Mouse (Mus musculus) midbrain, embryonic 14.5 days (tissue): ENCODE measurements around the gene Tmem129. TPM values are rescaled to one million over a fixed set of nuclear protein-coding genes. Genes with fewer than 3 reads are reported as not detected.

Experiments used
- ATAC-seq: fragments of 200-750 bp; cut with Nextera tagmentation; 2 replicates; pipeline ENCODE4 v1.8.0; 2017; ENCODE audit warnings: moderate number of reproducible peaks, moderate library complexity; ENCODE audit not compliant: low FRiP score, low TSS enrichment
- DNase-seq: peaks from one replicate; pipeline ENCODE4 v3.0.0-alpha.2; 2015
- H3K27ac ChIP-seq: fragments of 300-500 bp; sonication (generic); replicated peaks from 2 replicates; pipeline ENCODE4 v1.5.1; 2014; ENCODE audit warnings: mild to moderate bottlenecking, low read depth, low read length, moderate library complexity
- H3K27me3 ChIP-seq: fragments of 300-500 bp; sonication (generic); 2 replicates; pipeline ENCODE4 v1.6.1; 2014; ENCODE audit warnings: low read length, control low read depth, mixed read lengths; ENCODE audit not compliant: control insufficient read depth, insufficient read depth
- H3K36me3 ChIP-seq: fragments of 300-500 bp; sonication (generic); 2 replicates; pipeline ENCODE4 v1.6.1; 2014; ENCODE audit warnings: low read length, control low read depth; ENCODE audit not compliant: control insufficient read depth, insufficient read depth
- H3K4me1 ChIP-seq: fragments of 300-500 bp; sonication (generic); 2 replicates; pipeline ENCODE4 v1.6.1; 2014; ENCODE audit warnings: mild to moderate bottlenecking, antibody characterized with exemption, low read length, control low read depth; ENCODE audit not compliant: control insufficient read depth, insufficient read depth
- H3K4me2 ChIP-seq: fragments of 300-500 bp; sonication (generic); 2 replicates; pipeline ENCODE4 v1.6.1; 2014; ENCODE audit warnings: mild to moderate bottlenecking, low read length, moderate library complexity
- H3K4me3 ChIP-seq: fragments of 300-500 bp; sonication (generic); replicated peaks from 2 replicates; pipeline ENCODE4 v1.5.1; 2014; ENCODE audit warnings: low read depth, low read length
- H3K9ac ChIP-seq: fragments of 300-500 bp; sonication (generic); replicated peaks from 2 replicates; pipeline ENCODE4 v1.6.1; 2014; ENCODE audit warnings: mild to moderate bottlenecking, low read length, moderate library complexity
- H3K9me3 ChIP-seq: fragments of 300-500 bp; sonication (generic); 2 replicates; pipeline ENCODE4 v1.6.1; 2016; ENCODE audit warnings: low read length, control low read depth, mixed read lengths; ENCODE audit not compliant: control insufficient read depth
- whole genome bisulfite sequencing: fragments of 180-500 bp; shearing (Covaris S2); extraction: QIAGEN DNeasy Blood & Tissue Kit; methylation state at CpG from one replicate; pipeline ENCODE4 v1.1.7; 2014; 5-methylcytosine and 5-hydroxymethylcytosine counted together
- polyA plus RNA-seq: library from polyadenylated mRNA; unstranded; fragments of >200 nt; fragmentation: Nextera tagmentation; extraction: Ambion mirVana; gene quantifications from 2 replicates; pipeline ENCODE4 v1.2.1, GENCODE M21; 2014

The Tmem129 gene
- polyA plus RNA-seq, 1 experiment from 2014 or later: 31.1 TPM

DNA sequence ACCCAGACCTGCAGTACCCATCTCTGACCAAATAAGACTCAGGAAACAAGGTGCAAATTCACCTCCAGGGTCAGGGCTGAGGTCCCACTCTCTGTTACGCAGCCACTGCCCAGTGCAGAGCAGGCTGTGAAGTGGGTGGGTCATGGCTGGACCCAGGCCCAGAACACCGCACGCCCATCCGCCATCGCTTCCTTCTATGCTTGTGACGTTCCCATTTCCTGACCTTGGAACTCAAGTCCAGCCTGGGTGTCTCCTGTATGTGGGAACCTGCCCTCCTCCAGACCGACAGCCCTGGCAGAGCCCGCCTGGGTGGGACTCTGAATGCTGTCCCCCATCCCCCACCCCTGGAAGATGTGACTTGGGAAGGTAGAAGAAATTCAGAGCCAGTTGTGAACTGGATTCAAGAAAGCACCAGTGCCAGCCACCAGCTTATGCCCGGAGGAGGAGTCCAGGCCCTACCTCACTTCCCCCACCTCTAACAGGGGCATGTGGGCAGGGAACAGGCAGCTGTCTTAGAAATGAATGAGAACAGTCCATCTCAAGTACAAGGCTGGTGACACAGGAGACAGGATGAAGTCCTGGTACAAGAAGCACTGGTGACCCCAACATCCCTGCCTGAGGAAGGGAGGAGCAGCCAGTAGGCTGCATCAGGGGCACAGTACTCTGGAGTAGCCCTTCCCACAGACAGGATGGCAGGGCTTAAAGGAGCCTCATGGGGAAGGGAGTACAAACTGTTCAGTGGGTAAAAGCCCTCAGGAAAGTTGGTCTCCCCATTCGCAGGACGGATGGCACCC is 31.8 kb upstream of the Tmem129 start:
- Histone ChIP-seq H3K27ac (peak overlapping the region; percentile 64; the same call in 1 of the 2 replicates), H3K36me3 (no peaks in the 10 kb centered on the region), H3K4me3 (no peak overlapping the region), H3K9ac (no peak overlapping the region), H3K4me1 (peaks cover 41% of the 10 kb centered on the region), H3K9me3 (no peaks in the 10 kb centered on the region), H3K4me2 (peak overlapping the region; percentile 37; the same call in 1 of the 2 replicates), H3K27me3 (peaks cover 18% of the 10 kb centered on the region; the same call in 1 of the 2 replicates)
- DNase-seq (no peak), ATAC-seq (peak; percentile 15)
- WGBS: 54% methylated on average over 11 of the region's 11 CpGs

GRCm38 (mm10) chr5:33689221-33689844 is 31.1 kb upstream of the Tmem129 start:
- H3K27ac ChIP-seq: peak overlapping the region; percentile 64; the same call in 1 of the 2 replicates

DNA sequence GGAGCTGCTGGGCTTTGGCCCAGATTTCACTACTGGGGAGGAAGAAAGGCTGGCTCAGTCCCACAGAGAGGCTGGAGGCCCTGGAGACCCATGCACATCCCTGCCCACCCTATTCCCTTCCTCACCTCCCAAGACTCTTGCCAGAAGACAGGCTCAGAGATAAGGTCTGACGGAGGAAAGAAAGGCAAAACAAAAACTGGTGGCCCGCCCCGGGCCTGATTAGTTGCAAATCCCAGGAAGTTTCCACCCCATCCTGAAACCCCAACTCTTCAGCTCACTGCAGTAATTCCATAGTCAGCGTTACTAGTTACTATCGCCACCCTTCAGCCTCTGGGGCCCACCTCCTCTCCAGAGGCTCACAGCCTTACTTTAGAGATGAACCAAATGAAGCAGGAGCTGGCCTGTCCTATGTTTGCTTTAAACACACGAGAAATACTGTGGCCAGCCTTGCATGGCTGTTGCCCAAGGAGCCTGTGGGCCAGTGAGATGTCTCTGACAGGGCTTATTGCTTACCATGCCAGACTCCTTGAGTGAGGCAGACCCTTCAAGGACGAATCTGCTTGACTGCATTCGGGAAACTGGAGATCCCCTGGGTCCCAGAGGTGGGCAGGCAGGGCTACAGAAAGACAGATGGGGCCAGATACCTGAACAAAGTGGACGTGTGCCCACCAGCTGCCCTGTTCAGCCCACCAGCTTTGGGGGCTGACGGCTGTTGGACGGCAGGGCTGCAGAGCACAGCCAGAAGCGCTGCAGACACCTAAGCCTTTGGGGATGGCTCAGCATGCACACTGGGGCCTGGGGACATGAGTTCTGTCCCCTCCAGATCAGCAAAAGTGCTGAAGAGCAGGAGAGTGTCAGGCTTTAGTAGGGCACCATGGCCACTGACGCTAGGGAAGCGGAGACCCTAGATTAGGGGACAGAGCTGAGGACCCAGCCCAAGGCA is 30.3 kb upstream of the Tmem129 start:
- H3K4me1 ChIP-seq: peaks cover 32% of the 10 kb centered on the region
- H3K9me3 ChIP-seq: no peaks in the 10 kb centered on the region
- H3K9ac ChIP-seq: peak overlapping the region; percentile 2; the same call in 1 of the 2 replicates
- no peak overlapping the region for H3K4me3 ChIP-seq
- WGBS: 25% methylated on average over 14 of the region's 14 CpGs
- ATAC-seq (no peak), DNase-seq (no peak)
- H3K27ac ChIP-seq: peak overlapping the region; percentile 60
- H3K27me3 ChIP-seq: peaks cover 8% of the 10 kb centered on the region; the same call in 1 of the 2 replicates
- H3K36me3 ChIP-seq: no peaks in the 10 kb centered on the region
- peak overlapping the region; percentile 37 for H3K4me2 ChIP-seq

More at GRCm38 (mm10) chr5:33689221-33689844, 31.1 kb upstream of the Tmem129 start:
- 6% methylated on average over 20 of the region's 20 CpGs for WGBS
- no peak overlapping the region for H3K4me3 ChIP-seq
- no peak overlapping the region; the same call in 1 of the 2 replicates for H3K9ac ChIP-seq
- H3K4me1 ChIP-seq: peaks cover 34% of the 10 kb centered on the region
- no peaks in the 10 kb centered on the region for H3K36me3 ChIP-seq
- H3K9me3 ChIP-seq: no peaks in the 10 kb centered on the region
- peak; percentile 88 for ATAC-seq
- peak overlapping the region; percentile 37 for H3K4me2 ChIP-seq
- peak; percentile 78 for DNase-seq
- peaks cover 14% of the 10 kb centered on the region; the same call in 1 of the 2 replicates for H3K27me3 ChIP-seq

GRCm38 (mm10) chr5:33687142-33687541 is 28.9 kb upstream of the Tmem129 start:
- Histone ChIP-seq H3K9ac (no peak overlapping the region), H3K9me3 (no peaks in the 10 kb centered on the region), H3K36me3 (no peaks in the 10 kb centered on the region), H3K27ac (no peak overlapping the region), H3K4me3 (no peak overlapping the region), H3K4me1 (peaks cover 23% of the 10 kb centered on the region), H3K27me3 (peaks cover 5% of the 10 kb centered on the region; the same call in 1 of the 2 replicates), H3K4me2 (no peak overlapping the region)
- DNase-seq: no peak
- whole genome bisulfite sequencing: 78% methylated on average over 4 of the region's 4 CpGs
- ATAC-seq: no peak

- Histone ChIP-seq H3K9me3 (no peaks in the 10 kb centered on the region), H3K4me1 (peaks cover 17% of the 10 kb centered on the region), H3K9ac (no peak overlapping the region), H3K36me3 (no peaks in the 10 kb centered on the region), H3K27ac (no peak overlapping the region), H3K27me3 (no peaks in the 10 kb centered on the region; the same call in 1 of the 2 replicates), H3K4me2 (no peak overlapping the region), H3K4me3 (no peak overlapping the region)
- ATAC-seq (no peak), DNase-seq (no peak)
- 94% methylated on average over 4 of the region's 4 CpGs for WGBS
Measured at GRCm38 (mm10) chr5:33684932-33685331, 26.7 kb upstream of the Tmem129 start.

- WGBS: 46% methylated on average over 7 of the region's 7 CpGs
- no peaks in the 10 kb centered on the region; the same call in 1 of the 2 replicates for H3K27me3 ChIP-seq
- H3K4me3 ChIP-seq: no peak overlapping the region
- H3K4me1 ChIP-seq: peaks cover 9% of the 10 kb centered on the region
- no peak overlapping the region for H3K4me2 ChIP-seq
- DNase-seq (peak; percentile 77), ATAC-seq (no peak)
- H3K27ac ChIP-seq: no peak overlapping the region
- no peak overlapping the region for H3K9ac ChIP-seq
- no peaks in the 10 kb centered on the region for H3K9me3 ChIP-seq
- H3K36me3 ChIP-seq: no peaks in the 10 kb centered on the region
Measured at GRCm38 (mm10) chr5:33683897-33684652, 25.9 kb upstream of the Tmem129 start.

DNA sequence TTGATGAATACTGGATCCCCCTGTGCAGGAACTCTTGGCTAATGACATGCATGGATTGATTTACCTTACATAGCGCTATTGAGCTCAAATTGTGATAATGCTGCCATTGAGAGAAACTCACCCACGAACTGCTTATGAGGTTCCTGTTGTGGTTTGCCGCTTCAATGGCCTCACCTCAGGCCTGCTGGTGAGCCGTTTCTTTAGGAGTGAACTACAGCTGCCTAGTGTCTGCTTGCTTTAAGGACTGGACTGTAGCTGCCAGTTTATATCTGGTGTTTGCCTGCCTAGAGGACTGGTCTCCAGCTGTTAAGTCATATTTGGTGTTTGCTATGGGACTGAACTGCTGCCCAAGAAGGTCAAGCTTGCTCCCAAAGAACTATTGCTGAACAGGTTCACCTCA is 24.7 kb upstream of the Tmem129 start:
- H3K4me1 ChIP-seq: no peaks in the 10 kb centered on the region
- no peak for ATAC-seq
- H3K9ac ChIP-seq: no peak overlapping the region
- H3K36me3 ChIP-seq: no peaks in the 10 kb centered on the region
- no peak overlapping the region for H3K27ac ChIP-seq
- no peaks in the 10 kb centered on the region for H3K9me3 ChIP-seq
- no peaks in the 10 kb centered on the region; the same call in 1 of the 2 replicates for H3K27me3 ChIP-seq
- no peak for DNase-seq
- no peak overlapping the region for H3K4me3 ChIP-seq
- 70% methylated on average over 4 of the region's 4 CpGs for WGBS
- no peak overlapping the region for H3K4me2 ChIP-seq
